32 mouse cellular contexts compared by ENCODE assay signal in the genomic region with DNA sequence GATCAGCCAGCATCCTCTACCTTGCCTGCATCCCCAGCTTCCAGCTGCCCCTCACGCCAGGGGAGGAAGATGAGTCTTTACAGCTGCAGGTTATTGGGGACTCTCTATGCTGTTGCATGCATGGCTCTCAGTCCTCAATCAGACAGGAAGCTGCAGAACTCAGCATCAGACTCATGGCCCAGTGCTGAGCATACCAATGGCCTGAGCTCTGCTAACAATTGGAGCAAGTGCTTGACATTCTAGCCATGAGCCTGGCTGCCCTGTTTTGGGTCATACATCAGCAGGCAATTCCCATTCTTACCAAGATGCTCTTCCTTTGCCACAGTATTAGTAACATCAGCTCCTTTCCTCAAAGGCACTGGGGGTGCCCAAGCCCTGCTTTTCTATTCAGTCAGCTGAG.
DNase-seq lines count a peak whose midpoint lies in the region; ATAC-seq and TF ChIP-seq lines count a peak whose summit lies in the region.
"Had no signal": no experiment of that assay in that cellular context is flagged by ENCODE, and none has a peak within 500 bp of the region (broad histone marks: within the 10 kb centered on the region; RNA-seq: fewer than 3 reads in every experiment).

No protein-coding gene starts in this region.

- no peak for ATAC-seq in forebrain, embryonic 11.5 days (replicated peaks; ENCODE audit: low FRiP score)
- ATAC-seq in forebrain, embryonic 13.5 days: no peak
- ATAC-seq in midbrain, embryonic 11.5 days (ENCODE audit: low FRiP score): no peak
- peak; percentile 85 for ATAC-seq in hindbrain, postnatal 0 days
- peak; percentile 69 for ATAC-seq in midbrain, postnatal 0 days (ENCODE audit: low FRiP score)
- ATAC-seq: intestine, embryonic 15.5 days; liver, embryonic 12.5 days; liver, postnatal 0 days; Patski had no signal

- DNase-seq in forebrain, embryonic 11.5 days (ENCODE audit: low spot score): peak; percentile 33
- no peak for DNase-seq in midbrain, embryonic 10.5 days (ENCODE audit: low spot score)
- no peak for DNase-seq in midbrain, embryonic 11.5 days (ENCODE audit: low spot score, missing footprints)
- peak; percentile 58 for DNase-seq in hindbrain, postnatal 0 days (ENCODE audit: low spot score)
- peak; percentile 70 for DNase-seq in midbrain, postnatal 0 days (ENCODE audit: low spot score)
- DNase-seq in lung, adult 18-20 months: no peak
- DNase-seq in c-Kit-positive CD71-positive TER-119-positive erythroid progenitor cells, embryonic 14.5 days (ENCODE audit: low spot score): no peak
- DNase-seq: adrenal gland, postnatal 14 days; cerebellum, adult 11-12 months; cerebellum, postnatal 10 days; gastrocnemius, adult 2 months; gastrocnemius, postnatal 36 days; heart, adult 2 months; kidney, adult 8-10 months; kidney, postnatal 4 days; left cerebral cortex, postnatal 4 days; liver, postnatal 0 days; lung, postnatal 14 days; retina, postnatal 1 day; right cerebral cortex, postnatal 14 days; thymus, postnatal 4 days had no signal

- H3K9ac ChIP-seq in forebrain, embryonic 11.5 days (ENCODE audit: low read length): no peak overlapping the region
- no peak overlapping the region for H3K9ac ChIP-seq in forebrain, embryonic 13.5 days
- H3K9ac ChIP-seq in midbrain, embryonic 11.5 days (ENCODE audit: low read length): no peak overlapping the region
- no peak overlapping the region for H3K9ac ChIP-seq in hindbrain, postnatal 0 days (replicated peaks; ENCODE audit: low read length)
- H3K9ac ChIP-seq in midbrain, postnatal 0 days (replicated peaks; ENCODE audit: low read length, poor library complexity, severe bottlenecking): 0 out of 2 replicates have a peak overlapping the region, but pooled peaks have one; percentile 0
- H3K9ac ChIP-seq: embryonic facial prominence, embryonic 13.5 days; heart, embryonic 12.5 days; intestine, embryonic 15.5 days; liver, embryonic 12.5 days; liver, postnatal 0 days; midbrain, embryonic 12.5 days had no signal

- H3K36me3 ChIP-seq in forebrain, embryonic 11.5 days (ENCODE audit: control insufficient read depth, insufficient read depth, low read length): no peaks in the 10 kb centered on the region
- H3K36me3 ChIP-seq in forebrain, embryonic 13.5 days (ENCODE audit: poor library complexity, severe bottlenecking): no peaks in the 10 kb centered on the region
- no peaks in the 10 kb centered on the region for H3K36me3 ChIP-seq in midbrain, embryonic 10.5 days
- no peaks in the 10 kb centered on the region for H3K36me3 ChIP-seq in midbrain, embryonic 11.5 days (ENCODE audit: control insufficient read depth, insufficient read depth, low read length)
- H3K36me3 ChIP-seq in hindbrain, postnatal 0 days (ENCODE audit: insufficient read depth, low read length): no peaks in the 10 kb centered on the region
- H3K36me3 ChIP-seq in midbrain, postnatal 0 days (ENCODE audit: insufficient read depth, low read length): no peaks in the 10 kb centered on the region; the same call in 1 of the 2 replicates
- H3K36me3 ChIP-seq: embryonic facial prominence, embryonic 13.5 days; forebrain, embryonic 10.5 days; G1E; heart, embryonic 12.5 days; intestine, embryonic 15.5 days; liver, embryonic 12.5 days; midbrain, embryonic 12.5 days had no signal

- no peak overlapping the region for H3K27ac ChIP-seq in forebrain, embryonic 11.5 days (ENCODE audit: low read depth, low read length)
- no peak overlapping the region for H3K27ac ChIP-seq in forebrain, embryonic 13.5 days
- H3K27ac ChIP-seq in midbrain, embryonic 10.5 days (replicated peaks): peak overlapping the region; percentile 71
- H3K27ac ChIP-seq in midbrain, embryonic 11.5 days (ENCODE audit: low read depth, low read length): no peak overlapping the region
- H3K27ac ChIP-seq in hindbrain, postnatal 0 days: peak overlapping the region; percentile 74
- H3K27ac ChIP-seq in midbrain, postnatal 0 days (ENCODE audit: low read depth, low read length): peak overlapping the region; percentile 38; the same call in 1 of the 2 replicates
- H3K27ac ChIP-seq: embryonic facial prominence, embryonic 13.5 days; forebrain, embryonic 10.5 days; gastrocnemius, adult 2 months; heart, adult 2 months; intestine, embryonic 15.5 days; kidney, postnatal 0 days; liver, embryonic 12.5 days; midbrain, embryonic 12.5 days had no signal

- peaks cover 2% of the 10 kb centered on the region; the same call in 1 of the 2 replicates for H3K27me3 ChIP-seq in forebrain, embryonic 11.5 days (ENCODE audit: control insufficient read depth, insufficient read depth, low read length)
- H3K27me3 ChIP-seq in forebrain, embryonic 13.5 days: no peaks in the 10 kb centered on the region
- no peaks in the 10 kb centered on the region for H3K27me3 ChIP-seq in midbrain, embryonic 10.5 days (ENCODE audit: low read depth, poor library complexity, severe bottlenecking)
- H3K27me3 ChIP-seq in midbrain, embryonic 11.5 days (ENCODE audit: control insufficient read depth, insufficient read depth, low read length): no peaks in the 10 kb centered on the region
- H3K27me3 ChIP-seq in hindbrain, postnatal 0 days (ENCODE audit: insufficient read depth, low read length): no peaks in the 10 kb centered on the region
- no peaks in the 10 kb centered on the region for H3K27me3 ChIP-seq in midbrain, postnatal 0 days (ENCODE audit: insufficient read depth, low read length)
- H3K27me3 ChIP-seq: CH12.LX; embryonic facial prominence, embryonic 13.5 days; heart, embryonic 12.5 days; intestine, embryonic 15.5 days; liver, embryonic 12.5 days; midbrain, embryonic 12.5 days; Patski had no signal

- no peaks in the 10 kb centered on the region for H3K9me3 ChIP-seq in forebrain, embryonic 11.5 days (ENCODE audit: control insufficient read depth, low read length)
- no peaks in the 10 kb centered on the region for H3K9me3 ChIP-seq in forebrain, embryonic 13.5 days (replicated peaks)
- H3K9me3 ChIP-seq in midbrain, embryonic 10.5 days (replicated peaks): no peaks in the 10 kb centered on the region
- H3K9me3 ChIP-seq in midbrain, embryonic 11.5 days (ENCODE audit: control insufficient read depth, low read length): no peaks in the 10 kb centered on the region
- H3K9me3 ChIP-seq in hindbrain, postnatal 0 days (ENCODE audit: low read length): no peaks in the 10 kb centered on the region
- H3K9me3 ChIP-seq in midbrain, postnatal 0 days (ENCODE audit: low read length): no peaks in the 10 kb centered on the region
- H3K9me3 ChIP-seq: embryonic facial prominence, embryonic 13.5 days; forebrain, embryonic 10.5 days; heart, embryonic 12.5 days; intestine, embryonic 15.5 days; liver, embryonic 12.5 days; midbrain, embryonic 12.5 days had no signal

- peaks cover 3% of the 10 kb centered on the region; the same call in 1 of the 2 replicates for H3K4me1 ChIP-seq in forebrain, embryonic 11.5 days (replicated peaks; ENCODE audit: control insufficient read depth, insufficient read depth, low read length)
- H3K4me1 ChIP-seq in forebrain, embryonic 13.5 days: peaks cover 33% of the 10 kb centered on the region
- peaks cover 43% of the 10 kb centered on the region for H3K4me1 ChIP-seq in midbrain, embryonic 10.5 days
- H3K4me1 ChIP-seq in midbrain, embryonic 11.5 days (ENCODE audit: control insufficient read depth, insufficient read depth, low read length): peaks cover 18% of the 10 kb centered on the region
- H3K4me1 ChIP-seq in hindbrain, postnatal 0 days (ENCODE audit: insufficient read depth, low read length): 0 out of 2 replicates have a peak, but pooled peaks cover 4% of the 10 kb centered on the region
- 0 out of 2 replicates have a peak, but pooled peaks cover 8% of the 10 kb centered on the region for H3K4me1 ChIP-seq in midbrain, postnatal 0 days (ENCODE audit: insufficient read depth, low read length)
- H3K4me1 ChIP-seq: intestine, embryonic 15.5 days; liver, embryonic 12.5 days had no signal

- TF ChIP-seq CTCF in hindbrain, postnatal 0 days (IDR thresholded peaks at IDR 0.05; ENCODE audit: low read depth): no peak
- TF ChIP-seq CTCF in midbrain, postnatal 0 days (IDR thresholded peaks at IDR 0.05): no peak

- H3K4me3 ChIP-seq in forebrain, embryonic 11.5 days (ENCODE audit: low read depth, low read length): no peak overlapping the region
- no peak overlapping the region for H3K4me3 ChIP-seq in forebrain, embryonic 13.5 days
- H3K4me3 ChIP-seq in midbrain, embryonic 10.5 days: no peak overlapping the region
- no peak overlapping the region for H3K4me3 ChIP-seq in midbrain, embryonic 11.5 days (ENCODE audit: low read depth, low read length)
- no peak overlapping the region for H3K4me3 ChIP-seq in hindbrain, postnatal 0 days (ENCODE audit: low read length)
- H3K4me3 ChIP-seq in midbrain, postnatal 0 days (ENCODE audit: low read depth, low read length): no peak overlapping the region
- H3K4me3 ChIP-seq: embryonic facial prominence, embryonic 13.5 days; forebrain, embryonic 10.5 days; gastrocnemius, adult 2 months; heart, adult 2 months; heart, embryonic 12.5 days; intestine, embryonic 15.5 days; liver, embryonic 12.5 days; midbrain, embryonic 12.5 days had no signal

- no peak overlapping the region for H3K4me2 ChIP-seq in forebrain, embryonic 11.5 days (ENCODE audit: low read depth, low read length, severe bottlenecking)
- H3K4me2 ChIP-seq in forebrain, embryonic 13.5 days: no peak overlapping the region
- no peak overlapping the region for H3K4me2 ChIP-seq in midbrain, embryonic 11.5 days
- H3K4me2 ChIP-seq in hindbrain, postnatal 0 days (ENCODE audit: low read depth, low read length): no peak overlapping the region
- no peak overlapping the region for H3K4me2 ChIP-seq in midbrain, postnatal 0 days (ENCODE audit: low read depth, low read length, poor library complexity, severe bottlenecking)
- H3K4me2 ChIP-seq: embryonic facial prominence, embryonic 13.5 days; heart, embryonic 12.5 days; intestine, embryonic 15.5 days; liver, embryonic 12.5 days; midbrain, embryonic 12.5 days had no signal

- WGBS in forebrain, embryonic 11.5 days: 55% methylated on average over 1 of the region's 1 CpGs
- 60% methylated on average over 1 of the region's 1 CpGs for WGBS in forebrain, embryonic 13.5 days
- 65% methylated on average over 1 of the region's 1 CpGs for WGBS in midbrain, embryonic 10.5 days
- WGBS in midbrain, embryonic 11.5 days: 64% methylated on average over 1 of the region's 1 CpGs
- 67% methylated on average over 1 of the region's 1 CpGs for WGBS in hindbrain, postnatal 0 days
- WGBS in midbrain, postnatal 0 days: 58% methylated on average over 1 of the region's 1 CpGs

Comparison
In these comparisons a context has a peak if more than half of its experiments do, and no peak if none do; other contexts are left out.
1. ATAC-seq: peak in hindbrain, postnatal 0 days (single experiment) and midbrain, postnatal 0 days (single experiment); none in forebrain, embryonic 11.5 days (single experiment), forebrain, embryonic 13.5 days (single experiment) and midbrain, embryonic 11.5 days (single experiment).
2. DNase-seq: peak in forebrain, embryonic 11.5 days (single experiment), hindbrain, postnatal 0 days (single experiment) and midbrain, postnatal 0 days (single experiment); none in midbrain, embryonic 10.5 days (single experiment), midbrain, embryonic 11.5 days (single experiment), lung, adult 18-20 months (0 of 2) and c-Kit-positive CD71-positive TER-119-positive erythroid progenitor cells, embryonic 14.5 days (single experiment).
3. H3K27ac ChIP-seq: peak in midbrain, embryonic 10.5 days (single experiment), hindbrain, postnatal 0 days (single experiment) and midbrain, postnatal 0 days (single experiment); none in forebrain, embryonic 11.5 days (single experiment), forebrain, embryonic 13.5 days (single experiment) and midbrain, embryonic 11.5 days (single experiment).